Mouse (Mus musculus) liver, adult (tissue): ENCODE data around the gene Prrt2.
A peak's percentile ranks its signal among the peaks of the same experiment; 100 is the strongest.

Experiments
- GATA4 ChIP-seq: IDR thresholded peaks from 2 replicates; pipeline ENCODE4 v1.6.1; 2014; ENCODE audit warnings: mild to moderate bottlenecking, low read length; ENCODE audit not compliant: insufficient replicate concordance

The Prrt2 gene

GRCm38 (mm10) chr7:127012845-127013244, 8.2 kb downstream of the Prrt2 start:
- no peak for TF ChIP-seq GATA4

- TF ChIP-seq GATA4: no peak
Measured at GRCm38 (mm10) chr7:127012374-127012773, 8.6 kb downstream of the Prrt2 start.

GRCm38 (mm10) chr7:127011717-127012116, 9.3 kb downstream of the Prrt2 start:
- TF ChIP-seq GATA4: no peak

GRCm38 (mm10) chr7:127011051-127011450, 10.0 kb downstream of the Prrt2 start:
- no peak for TF ChIP-seq GATA4

- no peak for TF ChIP-seq GATA4
Measured at GRCm38 (mm10) chr7:127009307-127010085, 11.5 kb downstream of the Prrt2 start.

- TF ChIP-seq GATA4: peak; percentile 60; the same call in 1 of the 2 replicates
Measured at GRCm38 (mm10) chr7:127008239-127009019, 12.6 kb downstream of the Prrt2 start.

GRCm38 (mm10) chr7:127007313-127008024, 13.5 kb downstream of the Prrt2 start:
- no peak for TF ChIP-seq GATA4

- no peak for TF ChIP-seq GATA4
Measured at GRCm38 (mm10) chr7:127004122-127004875, 16.7 kb downstream of the Prrt2 start.

- TF ChIP-seq GATA4: no peak
Measured at GRCm38 (mm10) chr7:127003620-127004019, 17.4 kb downstream of the Prrt2 start.

GRCm38 (mm10) chr7:126999568-126999967, 21.4 kb downstream of the Prrt2 start:
- no peak for TF ChIP-seq GATA4

- TF ChIP-seq GATA4: no peak
Measured at GRCm38 (mm10) chr7:126996449-126996848, 24.6 kb downstream of the Prrt2 start.

- no peak for TF ChIP-seq GATA4
Measured at GRCm38 (mm10) chr7:126988816-126989215, 32.2 kb downstream of the Prrt2 start.

- TF ChIP-seq GATA4: no peak
Measured at GRCm38 (mm10) chr7:126986319-126986718, 34.7 kb downstream of the Prrt2 start.

GRCm38 (mm10) chr7:126984667-126985444, 36.2 kb downstream of the Prrt2 start:
- no peak for TF ChIP-seq GATA4
